In the genomic region with DNA sequence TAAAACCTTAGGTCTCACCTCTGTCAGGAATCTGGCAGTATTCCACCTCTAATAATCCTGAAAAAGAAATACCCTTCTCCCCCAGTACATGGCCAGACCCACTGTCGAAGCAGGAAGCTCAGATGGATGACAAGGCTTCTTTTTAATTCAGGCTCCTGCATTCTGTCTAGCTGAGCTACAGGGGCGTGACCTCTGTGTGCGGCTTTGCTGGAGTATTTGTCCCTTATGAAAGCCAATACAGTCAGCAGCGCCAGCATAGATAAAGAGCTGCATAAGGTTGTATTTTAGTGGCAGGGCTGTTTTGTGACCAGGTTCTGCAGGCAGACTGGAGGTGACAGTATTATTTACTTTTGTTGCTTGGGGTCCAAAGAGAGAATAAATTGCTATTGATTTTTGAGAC, we compare ENCODE assay signal across 20 mouse cellular contexts. TPM values are rescaled to one million over a fixed set of nuclear protein-coding genes. Genes with fewer than 3 reads are reported as not detected.
DNase-seq lines count a peak whose midpoint lies in the region; ATAC-seq and TF ChIP-seq lines count a peak whose summit lies in the region.
"Had no signal": no experiment of that assay in that cellular context is flagged by ENCODE, and none has a peak within 500 bp of the region (broad histone marks: within the 10 kb centered on the region; RNA-seq: fewer than 3 reads in every experiment).

No protein-coding gene starts in this region.

- peaks cover 5% of the 10 kb centered on the region; the same call in 1 of the 2 replicates for H3K4me1 ChIP-seq in heart, embryonic 12.5 days (replicated peaks)
- peaks cover 6% of the 10 kb centered on the region for H3K4me1 ChIP-seq in midbrain, embryonic 12.5 days
- no peaks in the 10 kb centered on the region for H3K4me1 ChIP-seq in midbrain, postnatal 0 days (ENCODE audit: insufficient read depth, low read length)
- no peaks in the 10 kb centered on the region for H3K4me1 ChIP-seq in embryonic facial prominence, embryonic 14.5 days (ENCODE audit: control insufficient read depth, insufficient read depth, low read length)
- H3K4me1 ChIP-seq in midbrain, embryonic 13.5 days (replicated peaks): peaks cover 7% of the 10 kb centered on the region
- H3K4me1 ChIP-seq in stomach, postnatal 0 days (replicated peaks; ENCODE audit: control insufficient read depth, insufficient read depth): no peaks in the 10 kb centered on the region
- H3K4me1 ChIP-seq: limb, embryonic 12.5 days; liver, embryonic 13.5 days; lung, embryonic 15.5 days had no signal

- TF ChIP-seq CTCF in midbrain, postnatal 0 days (IDR thresholded peaks at IDR 0.05): no peak
- TF ChIP-seq CTCF in stomach, postnatal 0 days (IDR thresholded peaks at IDR 0.05; ENCODE audit: low read depth): no peak

- H3K36me3 ChIP-seq in heart, embryonic 12.5 days: no peaks in the 10 kb centered on the region
- H3K36me3 ChIP-seq in midbrain, embryonic 12.5 days: no peaks in the 10 kb centered on the region
- no peaks in the 10 kb centered on the region for H3K36me3 ChIP-seq in midbrain, postnatal 0 days (ENCODE audit: insufficient read depth, low read length)
- H3K36me3 ChIP-seq in embryonic facial prominence, embryonic 14.5 days (ENCODE audit: control insufficient read depth, insufficient read depth, low read length): no peaks in the 10 kb centered on the region
- no peaks in the 10 kb centered on the region for H3K36me3 ChIP-seq in midbrain, embryonic 13.5 days
- no peaks in the 10 kb centered on the region for H3K36me3 ChIP-seq in stomach, postnatal 0 days (ENCODE audit: control insufficient read depth, insufficient read depth, low read length)
- H3K36me3 ChIP-seq: limb, embryonic 12.5 days; liver, embryonic 13.5 days; lung, embryonic 15.5 days had no signal

- H3K27ac ChIP-seq in heart, embryonic 12.5 days (ENCODE audit: poor library complexity, severe bottlenecking): no peak overlapping the region
- H3K27ac ChIP-seq in midbrain, embryonic 12.5 days (replicated peaks): no peak overlapping the region; the same call in 1 of the 2 replicates
- H3K27ac ChIP-seq in midbrain, postnatal 0 days (ENCODE audit: low read depth, low read length): no peak overlapping the region
- no peak overlapping the region for H3K27ac ChIP-seq in embryonic facial prominence, embryonic 14.5 days (replicated peaks; ENCODE audit: low read depth, low read length)
- H3K27ac ChIP-seq in midbrain, embryonic 13.5 days: no peak overlapping the region
- H3K27ac ChIP-seq in stomach, postnatal 0 days (replicated peaks): no peak overlapping the region
- H3K27ac ChIP-seq: limb, embryonic 12.5 days; liver, embryonic 13.5 days; lung, embryonic 15.5 days; macrophage had no signal

- H3K4me2 ChIP-seq in heart, embryonic 12.5 days: no peak overlapping the region
- peak overlapping the region; percentile 6; the same call in 1 of the 2 replicates for H3K4me2 ChIP-seq in midbrain, embryonic 12.5 days (replicated peaks)
- no peak overlapping the region for H3K4me2 ChIP-seq in midbrain, postnatal 0 days (ENCODE audit: low read depth, low read length, poor library complexity, severe bottlenecking)
- H3K4me2 ChIP-seq in embryonic facial prominence, embryonic 14.5 days (ENCODE audit: low read depth, low read length): no peak overlapping the region
- H3K4me2 ChIP-seq in midbrain, embryonic 13.5 days (replicated peaks): no peak overlapping the region
- no peak overlapping the region for H3K4me2 ChIP-seq in stomach, postnatal 0 days (replicated peaks; ENCODE audit: low read depth)
- H3K4me2 ChIP-seq: limb, embryonic 12.5 days; liver, embryonic 13.5 days; lung, embryonic 15.5 days had no signal

- H3K9me3 ChIP-seq in heart, embryonic 12.5 days (replicated peaks): no peaks in the 10 kb centered on the region
- H3K9me3 ChIP-seq in midbrain, embryonic 12.5 days: no peaks in the 10 kb centered on the region
- H3K9me3 ChIP-seq in midbrain, postnatal 0 days (ENCODE audit: low read length): no peaks in the 10 kb centered on the region
- no peaks in the 10 kb centered on the region for H3K9me3 ChIP-seq in embryonic facial prominence, embryonic 14.5 days (ENCODE audit: control insufficient read depth, low read length)
- no peaks in the 10 kb centered on the region for H3K9me3 ChIP-seq in midbrain, embryonic 13.5 days
- H3K9me3 ChIP-seq in stomach, postnatal 0 days (ENCODE audit: control insufficient read depth, low read length): no peaks in the 10 kb centered on the region
- H3K9me3 ChIP-seq: limb, embryonic 12.5 days; liver, embryonic 13.5 days; lung, embryonic 15.5 days had no signal

- no peaks in the 10 kb centered on the region for H3K27me3 ChIP-seq in heart, embryonic 12.5 days (replicated peaks)
- H3K27me3 ChIP-seq in midbrain, embryonic 12.5 days: no peaks in the 10 kb centered on the region
- no peaks in the 10 kb centered on the region for H3K27me3 ChIP-seq in midbrain, postnatal 0 days (ENCODE audit: insufficient read depth, low read length)
- no peaks in the 10 kb centered on the region for H3K27me3 ChIP-seq in embryonic facial prominence, embryonic 14.5 days (replicated peaks; ENCODE audit: control insufficient read depth, insufficient read depth, low read length)
- H3K27me3 ChIP-seq in midbrain, embryonic 13.5 days: no peaks in the 10 kb centered on the region
- no peaks in the 10 kb centered on the region for H3K27me3 ChIP-seq in stomach, postnatal 0 days (ENCODE audit: control insufficient read depth, insufficient read depth, low read length)
- H3K27me3 ChIP-seq: limb, embryonic 12.5 days; liver, embryonic 13.5 days; lung, embryonic 15.5 days had no signal

- WGBS in heart, embryonic 12.5 days: 31% methylated on average over 4 of the region's 4 CpGs
- 11% methylated on average over 4 of the region's 4 CpGs for WGBS in midbrain, embryonic 12.5 days
- WGBS in midbrain, postnatal 0 days: 25% methylated on average over 4 of the region's 4 CpGs
- WGBS in embryonic facial prominence, embryonic 14.5 days: 18% methylated on average over 4 of the region's 4 CpGs
- WGBS in midbrain, embryonic 13.5 days: 9% methylated on average over 4 of the region's 4 CpGs
- 39% methylated on average over 4 of the region's 4 CpGs for WGBS in stomach, postnatal 0 days

- TF ChIP-seq EP300 in stomach, postnatal 0 days (optimal IDR thresholded peaks at IDR 0.05): no peak

- H3K9ac ChIP-seq in heart, embryonic 12.5 days: no peak overlapping the region
- H3K9ac ChIP-seq in midbrain, embryonic 12.5 days (replicated peaks): no peak overlapping the region
- no peak overlapping the region for H3K9ac ChIP-seq in midbrain, postnatal 0 days (replicated peaks; ENCODE audit: low read length, poor library complexity, severe bottlenecking)
- H3K9ac ChIP-seq in embryonic facial prominence, embryonic 14.5 days (ENCODE audit: low read depth, low read length): no peak overlapping the region
- H3K9ac ChIP-seq in midbrain, embryonic 13.5 days (replicated peaks): no peak overlapping the region
- no peak overlapping the region for H3K9ac ChIP-seq in stomach, postnatal 0 days (ENCODE audit: low read length)
- H3K9ac ChIP-seq: limb, embryonic 12.5 days; liver, embryonic 13.5 days; lung, embryonic 15.5 days had no signal

- H3K4me3 ChIP-seq in heart, embryonic 12.5 days: no peak overlapping the region
- H3K4me3 ChIP-seq in midbrain, embryonic 12.5 days: no peak overlapping the region
- H3K4me3 ChIP-seq in midbrain, postnatal 0 days (ENCODE audit: low read depth, low read length): no peak overlapping the region
- no peak overlapping the region for H3K4me3 ChIP-seq in embryonic facial prominence, embryonic 14.5 days (ENCODE audit: low read depth, low read length)
- H3K4me3 ChIP-seq in midbrain, embryonic 13.5 days (replicated peaks): no peak overlapping the region
- H3K4me3 ChIP-seq in stomach, postnatal 0 days (ENCODE audit: low read depth, low read length): no peak overlapping the region
- H3K4me3 ChIP-seq: erythroblast, embryonic 14.5 days; limb, embryonic 12.5 days; liver, embryonic 13.5 days; lung, embryonic 15.5 days had no signal

- no peak for ATAC-seq in heart, embryonic 12.5 days (ENCODE audit: insufficient number of reproducible peaks, low FRiP score)
- ATAC-seq in midbrain, embryonic 12.5 days (ENCODE audit: low FRiP score, low read depth): 0 out of 2 replicates have a peak, but pooled peaks have one; percentile 23
- no peak for ATAC-seq in midbrain, postnatal 0 days (ENCODE audit: low FRiP score)
- ATAC-seq in embryonic facial prominence, embryonic 14.5 days (ENCODE audit: low read depth): no peak
- 0 out of 2 replicates have a peak, but pooled peaks have one; percentile 37 for ATAC-seq in midbrain, embryonic 13.5 days
- no peak for ATAC-seq in stomach, postnatal 0 days (ENCODE audit: low FRiP score, low TSS enrichment)

- peak; percentile 89 for DNase-seq in heart, adult 11 months
- no peak for DNase-seq in midbrain, postnatal 0 days (ENCODE audit: low spot score)
- DNase-seq in embryonic facial prominence, embryonic 14.5 days (ENCODE audit: low spot score): peak; percentile 11
- DNase-seq in stomach, postnatal 0 days (ENCODE audit: low spot score): no peak
- no peak for DNase-seq in c-Kit-positive CD71-positive TER-119-positive erythroid progenitor cells, embryonic 14.5 days (ENCODE audit: low spot score)
- DNase-seq: adrenal gland, postnatal 10 days; cerebellum, adult 8-10 months; kidney, adult 8-10 months; kidney, postnatal 25 days; liver, embryonic 13.5 days; right cerebral cortex, adult 18-20 months; thymus, adult 2 months had no signal

RNA-seq across cellular contexts. Expression of a gene that starts 47.7 kb away (rescaled TPM):
- 1.2 and 1.5 TPM in 2 replicates for polyA plus RNA-seq in heart, embryonic 12.5 days (2016; fragmentation: Nextera tagmentation; extraction: Ambion mirVana)
- 2.1 and 2.7 TPM in 2 replicates for polyA plus RNA-seq in midbrain, embryonic 12.5 days (2016; fragmentation: Nextera tagmentation; extraction: Ambion mirVana)
- 7.8 and 9.4 TPM in 2 replicates for total RNA-seq in midbrain, postnatal 0 days (2014; rRNA removed)
- 8.2 and 9.0 TPM in 2 replicates for polyA plus RNA-seq in midbrain, postnatal 0 days (2015; fragmentation: Nextera tagmentation; extraction: Ambion mirVana)
- polyA plus RNA-seq in embryonic facial prominence, embryonic 14.5 days (2014; fragmentation: Nextera tagmentation; extraction: Ambion mirVana): 2.3 and 2.9 TPM in 2 replicates
- polyA plus RNA-seq in midbrain, embryonic 13.5 days (2015; fragmentation: Nextera tagmentation; extraction: Ambion mirVana): 3.1 and 4.3 TPM in 2 replicates
- 2.3 and 3.3 TPM in 2 replicates for polyA plus RNA-seq in stomach, postnatal 0 days (2015; fragmentation: Nextera tagmentation; extraction: Ambion mirVana)
- polyA plus RNA-seq: erythroblast, embryonic 14.5 days had no signal

RNA-seq across cellular contexts. Expression of a gene that starts 47.8 kb away (rescaled TPM):
- 0.96 TPM in 2 replicates for polyA plus RNA-seq in heart, embryonic 12.5 days (2016; fragmentation: Nextera tagmentation; extraction: Ambion mirVana)
- 4.8 and 5.4 TPM in 2 replicates for polyA plus RNA-seq in midbrain, embryonic 12.5 days (2016; fragmentation: Nextera tagmentation; extraction: Ambion mirVana)
- total RNA-seq in midbrain, postnatal 0 days (2014; rRNA removed): 8.8 and 14.6 TPM in 2 replicates
- 20.6 and 23.0 TPM in 2 replicates for polyA plus RNA-seq in midbrain, postnatal 0 days (2015; fragmentation: Nextera tagmentation; extraction: Ambion mirVana)
- polyA plus RNA-seq in embryonic facial prominence, embryonic 14.5 days (2014; fragmentation: Nextera tagmentation; extraction: Ambion mirVana): 1.4 and 3.6 TPM in 2 replicates
- polyA plus RNA-seq in midbrain, embryonic 13.5 days (2015; fragmentation: Nextera tagmentation; extraction: Ambion mirVana): 8.9 and 9.0 TPM in 2 replicates
- 0.89 and 1.2 TPM in 2 replicates for polyA plus RNA-seq in stomach, postnatal 0 days (2015; fragmentation: Nextera tagmentation; extraction: Ambion mirVana)
- total RNA-seq: common myeloid progenitor, adult 5-6 weeks had no signal
- polyA plus RNA-seq: erythroblast, embryonic 14.5 days had no signal

Comparison
In these comparisons a context has a peak if more than half of its experiments do, and no peak if none do; other contexts are left out.
1. ATAC-seq: peak in midbrain, embryonic 12.5 days (single experiment) and midbrain, embryonic 13.5 days (single experiment); none in heart, embryonic 12.5 days (single experiment), midbrain, postnatal 0 days (single experiment), embryonic facial prominence, embryonic 14.5 days (single experiment) and stomach, postnatal 0 days (single experiment).
2. DNase-seq: peak in heart, adult 11 months (single experiment) and embryonic facial prominence, embryonic 14.5 days (single experiment); none in midbrain, postnatal 0 days (single experiment), stomach, postnatal 0 days (single experiment) and c-Kit-positive CD71-positive TER-119-positive erythroid progenitor cells, embryonic 14.5 days (single experiment).